ENCODE assay signal across 16 mouse cellular contexts in genomic region chr13:49270500-49270899, GRCm38 (mm10).
"Had no signal": no experiment of that assay in that cellular context is flagged by ENCODE, and none has a peak within 500 bp of the region (broad histone marks: within the 10 kb centered on the region; RNA-seq: fewer than 3 reads in every experiment).

No protein-coding gene starts in this region.

- H3K36me3 ChIP-seq: limb, embryonic 12.5 days; midbrain, embryonic 15.5 days; neural tube, embryonic 12.5 days had no signal

- DNase-seq: kidney, postnatal 36 days; layer of hippocampus, adult 9-11 months; layer of hippocampus, postnatal 36 days; liver; lung, adult 2 months; lung, postnatal 36 days; right cerebral cortex, postnatal 4 days; spleen, adult 18-20 months; thymus, adult 18-20 months; thymus, postnatal 25 days had no signal

- H3K4me1 ChIP-seq: limb, embryonic 12.5 days; midbrain, embryonic 15.5 days; neural tube, embryonic 12.5 days had no signal

- H3K27ac ChIP-seq: kidney, postnatal 0 days; limb, embryonic 12.5 days; liver, embryonic 14.5 days; midbrain, embryonic 15.5 days; neural tube, embryonic 12.5 days had no signal

- ATAC-seq: lung, postnatal 0 days; midbrain, embryonic 15.5 days had no signal

- H3K4me3 ChIP-seq: limb, embryonic 12.5 days; midbrain, embryonic 15.5 days; neural tube, embryonic 12.5 days had no signal
